Mouse (Mus musculus): ENCODE results near the gene C1d.
"Not testable (repeated sequence)": the region's sequence is repeated elsewhere in the genome, so short reads cannot be mapped to it uniquely, and the experiment has no call there.

The C1d gene

GRCm38 (mm10) chr11:17257443-17257842 is at the start of gene C1d:
Gene C1d (plus strand): TSS chr11:17257579.
- DNase-seq (ENCODE audit: low read depth in 1 of 2, low spot score in 2 of 2), result peak; percentile 67 to 86

GRCm38 (mm10) chr11:17211258-17212140 is 45.9 kb upstream of the C1d start, which contains the start of gene Pno1:
Gene Pno1 (minus strand): TSS chr11:17211568.
- peak; percentile 90 to 92 for DNase-seq (ENCODE audit: low read depth in 1 of 2, low spot score in 2 of 2)

- DNase-seq (ENCODE audit: low read depth in 1 of 2, low spot score in 2 of 2), result peak in 1 of 2 experiments; percentile 4
Observed at GRCm38 (mm10) chr11:17212141-17212495, 45.3 kb upstream of the C1d start.

GRCm38 (mm10) chr11:17212903-17213509 is 44.4 kb upstream of the C1d start:
- no peak for DNase-seq (ENCODE audit: low read depth in 1 of 2, low spot score in 2 of 2)

- DNase-seq (ENCODE audit: low read depth in 1 of 2, low spot score in 2 of 2), result no peak
Observed at GRCm38 (mm10) chr11:17215475-17215874, 41.9 kb upstream of the C1d start.

- DNase-seq (ENCODE audit: low read depth in 1 of 2, low spot score in 2 of 2), result no peak
Observed at GRCm38 (mm10) chr11:17221126-17221525, 36.3 kb upstream of the C1d start.

- DNase-seq (ENCODE audit: low read depth in 1 of 2, low spot score in 2 of 2), result no peak
Observed at GRCm38 (mm10) chr11:17232792-17233191, 24.6 kb upstream of the C1d start.

- no peak for DNase-seq (ENCODE audit: low read depth in 1 of 2, low spot score in 2 of 2)
Observed at GRCm38 (mm10) chr11:17236449-17237037, 20.8 kb upstream of the C1d start.

- DNase-seq (ENCODE audit: low read depth in 1 of 2, low spot score in 2 of 2), result not testable (repeated sequence)
Observed at GRCm38 (mm10) chr11:17238598-17238997, 18.8 kb upstream of the C1d start.

GRCm38 (mm10) chr11:17248715-17249114 is 8.7 kb upstream of the C1d start:
- no peak for DNase-seq (ENCODE audit: low read depth in 1 of 2, low spot score in 2 of 2)

- no peak for DNase-seq (ENCODE audit: low read depth in 1 of 2, low spot score in 2 of 2)
Observed at GRCm38 (mm10) chr11:17256813-17257365, 490 bp upstream of the C1d start.

- DNase-seq (ENCODE audit: low read depth in 1 of 2, low spot score in 2 of 2), result no peak
Observed at GRCm38 (mm10) chr11:17257861-17258260, 482 bp downstream of the C1d start.

- DNase-seq (ENCODE audit: low read depth in 1 of 2, low spot score in 2 of 2), result no peak
Observed at GRCm38 (mm10) chr11:17267176-17267575, 9.8 kb downstream of the C1d start.

GRCm38 (mm10) chr11:17268801-17269200 is 11.4 kb downstream of the C1d start:
- DNase-seq (ENCODE audit: low read depth in 1 of 2, low spot score in 2 of 2), result no peak

- DNase-seq (ENCODE audit: low read depth in 1 of 2, low spot score in 2 of 2), result no peak
Observed at GRCm38 (mm10) chr11:17279959-17280358, 22.6 kb downstream of the C1d start.

- no peak for DNase-seq (ENCODE audit: low read depth in 1 of 2, low spot score in 2 of 2)
Observed at GRCm38 (mm10) chr11:17284055-17284454, 26.7 kb downstream of the C1d start.

- no peak for DNase-seq (ENCODE audit: low read depth in 1 of 2, low spot score in 2 of 2)
Observed at GRCm38 (mm10) chr11:17288884-17289283, 31.5 kb downstream of the C1d start.

GRCm38 (mm10) chr11:17306007-17306891 is 48.9 kb downstream of the C1d start:
- no peak for DNase-seq (ENCODE audit: low read depth in 1 of 2, low spot score in 2 of 2)

- no peak for DNase-seq (ENCODE audit: low read depth in 1 of 2, low spot score in 2 of 2)
Observed at GRCm38 (mm10) chr11:17307457-17307856, 50.1 kb downstream of the C1d start.
